In the genomic region with DNA sequence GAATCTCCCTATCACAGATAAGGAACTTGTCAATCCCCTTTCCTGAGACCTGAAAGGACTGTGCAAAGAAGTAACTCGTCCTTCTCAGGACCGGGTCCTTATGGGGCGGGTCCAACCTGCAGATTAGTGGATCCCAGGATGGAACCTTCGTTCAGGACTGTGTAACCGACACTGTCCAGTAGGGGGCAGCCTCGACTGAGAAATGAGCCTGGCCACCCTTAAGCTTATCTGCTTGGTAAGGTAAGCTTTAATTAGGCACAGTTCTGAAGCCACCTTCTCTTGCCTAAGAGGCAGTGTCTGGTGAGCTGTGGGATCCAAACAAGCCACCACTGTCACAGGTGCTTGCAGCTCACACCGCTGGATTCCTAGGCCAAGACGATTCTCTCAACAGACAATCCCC, we compare ENCODE assay signal across 8 mouse cellular contexts. TPM values are rescaled to one million over a fixed set of nuclear protein-coding genes. Genes with fewer than 3 reads are reported as not detected.
DNase-seq lines count a peak whose midpoint lies in the region; ATAC-seq and TF ChIP-seq lines count a peak whose summit lies in the region.

No protein-coding gene starts in this region.

- no peak overlapping the region for H3K27ac ChIP-seq in cortical plate, adult 2 months (ENCODE audit: insufficient read depth, low read length)
- no peak overlapping the region for H3K27ac ChIP-seq in midbrain, embryonic 14.5 days (replicated peaks; ENCODE audit: low read depth, low read length)
- H3K27ac ChIP-seq in spleen, adult 2 months (ENCODE audit: insufficient read depth, low read length), result no peak overlapping the region

- 15% methylated on average over 8 of the region's 8 CpGs for WGBS in midbrain, embryonic 14.5 days
- WGBS in spleen, adult 2 months, result 18% methylated on average over 8 of the region's 8 CpGs

- intact Hi-C loops in left cerebral cortex, postnatal 4 days (cut with DNase I), result loop anchor here (5.0 kb wide), 2 partner anchors 77 to 142 kb away; no protein-coding TSS in a partner anchor

- no peaks in the 10 kb centered on the region for H3K36me3 ChIP-seq in midbrain, embryonic 14.5 days (ENCODE audit: control insufficient read depth, insufficient read depth, low read length)
- no peaks in the 10 kb centered on the region for H3K36me3 ChIP-seq in spleen, adult 2 months (ENCODE audit: control insufficient read depth, insufficient read depth, low read length)

- no peak overlapping the region for H3K4me3 ChIP-seq in cortical plate, adult 2 months (ENCODE audit: insufficient read depth, low read length)
- H3K4me3 ChIP-seq in midbrain, embryonic 14.5 days (replicated peaks; ENCODE audit: low read depth, low read length), result no peak overlapping the region
- H3K4me3 ChIP-seq in spleen, adult 2 months (ENCODE audit: extremely low read depth, insufficient read depth, insufficient read length), result no peak overlapping the region

- H3K9ac ChIP-seq in midbrain, embryonic 14.5 days (replicated peaks; ENCODE audit: low read length), result no peak overlapping the region

- ATAC-seq in midbrain, embryonic 14.5 days (ENCODE audit: low FRiP score, low TSS enrichment), result peak; percentile 41; the same call in 1 of the 2 replicates

- no peaks in the 10 kb centered on the region for H3K9me3 ChIP-seq in midbrain, embryonic 14.5 days (ENCODE audit: control insufficient read depth, low read length)

- TF ChIP-seq POLR2A in cortical plate, adult 2 months (IDR thresholded peaks at IDR 0.05; ENCODE audit: extremely low read depth, insufficient read depth, low read length), result no peak
- TF ChIP-seq POLR2A in spleen, adult 2 months (IDR thresholded peaks at IDR 0.05; ENCODE audit: low read depth, low read length), result no peak

- H3K4me2 ChIP-seq in midbrain, embryonic 14.5 days (ENCODE audit: low read length), result no peak overlapping the region

- DNase-seq in ovary, postnatal 10 days (ENCODE audit: low spot score), result peak; percentile 76
- DNase-seq in ovary, adult 18-20 months (ENCODE audit: low spot score), result no peak
- peak; percentile 42 for DNase-seq in gastrocnemius, postnatal 25 days
- peak; percentile 62 for DNase-seq in kidney, adult 11 months
- DNase-seq in left cerebral cortex, postnatal 4 days, result peak; percentile 79
- peak; percentile 91 for DNase-seq in midbrain, embryonic 14.5 days
- DNase-seq in spleen, adult 2 months (ENCODE audit: low read depth in 1 of 2, low spot score in 2 of 2), result peak; percentile 58 to 78

- H3K27me3 ChIP-seq in midbrain, embryonic 14.5 days (ENCODE audit: control insufficient read depth, insufficient read depth, low read length), result no peaks in the 10 kb centered on the region
- no peaks in the 10 kb centered on the region for H3K27me3 ChIP-seq in spleen, adult 2 months (ENCODE audit: control insufficient read depth, insufficient read depth, low read length)

- peak; percentile 99 for TF ChIP-seq CTCF in cortical plate, adult 2 months (IDR thresholded peaks at IDR 0.05; ENCODE audit: extremely low read depth, insufficient read depth, low read length)
- peak; percentile 89; the same call in 1 of the 2 replicates for TF ChIP-seq CTCF in spleen, adult 2 months (IDR thresholded peaks at IDR 0.05; ENCODE audit: extremely low read depth, insufficient read depth, insufficient read length, insufficient replicate concordance)

- H3K4me1 ChIP-seq in cortical plate, adult 2 months (ENCODE audit: control insufficient read depth, insufficient read depth, low read length), result no peaks in the 10 kb centered on the region
- peaks cover 6% of the 10 kb centered on the region; the same call in 1 of the 2 replicates for H3K4me1 ChIP-seq in midbrain, embryonic 14.5 days (ENCODE audit: control insufficient read depth, insufficient read depth, low read length)
- H3K4me1 ChIP-seq in spleen, adult 2 months (ENCODE audit: control insufficient read depth, insufficient read depth, insufficient read length), result peaks cover 2% of the 10 kb centered on the region; the same call in 1 of the 2 replicates

RNA-seq across cellular contexts. Expression of gene Grifin, which starts 24.8 kb away (rescaled TPM):
- 0.26 and 1.4 TPM in 2 replicates for polyA plus RNA-seq in cortical plate, adult 2 months (2012; rRNA removed)
- total RNA-seq in gastrocnemius, postnatal 25 days (2021), result not detected
- total RNA-seq in left cerebral cortex, postnatal 4 days (2021), result not detected
- polyA plus RNA-seq in midbrain, embryonic 14.5 days (2014; fragmentation: Nextera tagmentation; extraction: Ambion mirVana), result not detected in 2 replicates
- polyA plus RNA-seq in spleen, adult 2 months (2012; rRNA removed), result 0.61 and 0.81 TPM in 2 replicates

RNA-seq across cellular contexts. Expression of gene Chst12, which starts 34.8 kb away (rescaled TPM):
- 18.3 and 19.3 TPM in 2 replicates for polyA plus RNA-seq in cortical plate, adult 2 months (2012; rRNA removed)
- 1 to 10 TPM; 4.6 to 5.9 TPM for total RNA-seq in gastrocnemius, postnatal 25 days (2021)
- total RNA-seq in left cerebral cortex, postnatal 4 days (2021), result 10 to 100 TPM; 19.7 to 20.9 TPM
- polyA plus RNA-seq in midbrain, embryonic 14.5 days (2014; fragmentation: Nextera tagmentation; extraction: Ambion mirVana), result 14.8 and 16.2 TPM in 2 replicates
- polyA plus RNA-seq in spleen, adult 2 months (2012; rRNA removed), result 28.0 and 31.6 TPM in 2 replicates
